Mouse (Mus musculus) ES-E14 (cell line): ENCODE results near the gene Gm28047. TPM values are rescaled to one million over a fixed set of nuclear protein-coding genes. Genes with fewer than 3 reads are reported as not detected.

ENCODE experiments used
- DNase-seq: peaks from one replicate; pipeline ENCODE4 v3.0.0-alpha.2; 2013; ENCODE audit warnings: low read depth, low spot score
- H3K27ac ChIP-seq: 2 replicates; pipeline ENCODE4 v1.5.1; 2012; ENCODE audit warnings: low read depth, mild to moderate bottlenecking, low read length, moderate library complexity, mixed read lengths; ENCODE audit not compliant: poor library complexity, insufficient read depth, severe bottlenecking
- H3K36me3 ChIP-seq: 2 replicates; pipeline ENCODE4 v1.6.1; 2012; ENCODE audit warnings: mild to moderate bottlenecking, low read length, moderate library complexity, mixed read lengths; ENCODE audit not compliant: control insufficient read depth, poor library complexity, insufficient read depth, severe bottlenecking
- H3K4me1 ChIP-seq, 2 experiments: fragments of 150-350 bp in 1 of 2; sonication (generic) in 1 of 2; 2 replicates each; pipeline ENCODE4 v1.6.1; 2012; ENCODE audit warnings: low read length in 2 of 2, mild to moderate bottlenecking in 1 of 2, mixed read lengths in 1 of 2; ENCODE audit not compliant: control insufficient read depth in 2 of 2, insufficient read depth in 2 of 2, poor library complexity in 1 of 2
- H3K4me3 ChIP-seq, 2 experiments: fragments of 150-350 bp in 1 of 2; sonication (generic) in 1 of 2; 2 replicates each; pipeline ENCODE4 v1.5.1; 2012; ENCODE audit warnings: low read length in 2 of 2, low read depth in 1 of 2, mild to moderate bottlenecking in 1 of 2, mixed read lengths in 1 of 2; ENCODE audit not compliant: insufficient read depth in 1 of 2, poor library complexity in 1 of 2, severe bottlenecking in 1 of 2
- H3K9ac ChIP-seq: 2 replicates; pipeline ENCODE4 v1.6.1; 2012; ENCODE audit warnings: low read depth, mild to moderate bottlenecking, low read length, mixed read lengths; ENCODE audit not compliant: poor library complexity, insufficient read depth, severe bottlenecking
- H3K9me3 ChIP-seq: fragments of 150-350 bp; sonication (generic); 2 replicates; pipeline ENCODE4 v1.6.1; 2012; ENCODE audit warnings: low read depth, mild to moderate bottlenecking, low read length; ENCODE audit not compliant: control insufficient read depth, insufficient read depth
- CHD2 ChIP-seq: IDR thresholded peaks from 2 replicates; pipeline ENCODE4 v1.6.1; 2014; ENCODE audit warnings: mild to moderate bottlenecking, low read depth, low read length, inconsistent platforms
- HCFC1 ChIP-seq: IDR thresholded peaks from 2 replicates; pipeline ENCODE4 v1.6.1; 2012; ENCODE audit warnings: low read length, inconsistent platforms, borderline replicate concordance; ENCODE audit not compliant: insufficient read depth
- MAFK ChIP-seq: IDR thresholded peaks from 2 replicates; pipeline ENCODE4 v1.6.1; 2014; ENCODE audit warnings: mild to moderate bottlenecking, low read depth, low read length, inconsistent platforms; ENCODE audit not compliant: insufficient read depth
- ZC3H11A ChIP-seq: IDR thresholded peaks from 2 replicates; pipeline ENCODE4 v1.6.1; 2012; ENCODE audit warnings: low read depth, mild to moderate bottlenecking, inconsistent platforms, low read length, borderline replicate concordance
- ZNF384 ChIP-seq: IDR thresholded peaks from 2 replicates; pipeline ENCODE4 v1.6.1; 2012; ENCODE audit warnings: low read depth, low read length, inconsistent platforms
- in situ Hi-C, 2 experiments: fragments of 600-800 bp; cut with MboI; formaldehyde crosslinking; loops; one replicate each; pipeline ENCODE4 v1.15.1; 2025; ENCODE audit warnings: low sequenced_read_pairs in 2 of 2, inconsistent platforms in 1 of 2; ENCODE audit not compliant: unreplicated experiment in 2 of 2
- total RNA-seq: library from RNA; depleted of rRNA; stranded (reverse); fragments of 300-350 nt; gene quantifications from 2 replicates; pipeline ENCODE4 v1.2.3, GENCODE M21; 2012; rRNA removed

Gm28047 gene
- total RNA-seq, 1 experiment: not detected

GRCm38 (mm10) chr15:102483136-102483535, 141.7 kb downstream of the Gm28047 start:
- DNase-seq: no peak
- H3K4me3 ChIP-seq: no peak overlapping the region
- TF ChIP-seq CHD2 (no peak), HCFC1 (no peak)
- H3K36me3 ChIP-seq: peaks cover 53% of the 10 kb centered on the region
- H3K9me3 ChIP-seq: no peaks in the 10 kb centered on the region
- in situ Hi-C loops: loop anchor here (10.0 to 25.0 kb wide), 3 partner anchors 178 to 398 kb away; no protein-coding TSS in a partner anchor
- no peak overlapping the region for H3K27ac ChIP-seq
- H3K9ac ChIP-seq: peak overlapping the region; percentile 38; the same call in 1 of the 2 replicates
- peaks cover 0 to 4% of the 10 kb centered on the region in 2 experiments; a peak in 1 of 4 replicates for H3K4me1 ChIP-seq

- TF ChIP-seq MAFK (no peak), CHD2 (no peak), HCFC1 (no peak), ZNF384 (no peak), ZC3H11A (no peak)
- Histone ChIP-seq H3K27ac (no peak overlapping the region), H3K4me3 (no peak overlapping the region), H3K4me1 (0 out of 4 replicates have a peak, but pooled peaks cover 0 to 4% of the 10 kb centered on the region in 2 experiments), H3K9ac (no peak overlapping the region), H3K9me3 (no peaks in the 10 kb centered on the region), H3K36me3 (peaks cover 34% of the 10 kb centered on the region)
- in situ Hi-C loops: no loop called here
- no peak for DNase-seq
These were observed 150.3 kb downstream of the Gm28047 start for GRCm38 (mm10) chr15:102474520-102474919.

Other genes with a start within 250 kb of the Gm28047 start
- gene Sp1, start 218.9 kb downstream of the Gm28047 start, total RNA-seq: 93.4 and 130 TPM in 2 replicates
- gene Amhr2, start 179.7 kb downstream of the Gm28047 start, total RNA-seq: 5.6 and 16.5 TPM in 2 replicates
- 13.2 and 26.3 TPM in 2 replicates for gene Prr13, start 166.0 kb downstream of the Gm28047 start, total RNA-seq
- 206 and 377 TPM in 2 replicates for gene Pcbp2, start 154.5 kb downstream of the Gm28047 start, total RNA-seq
- not detected in 2 replicates for gene Gm10337, start 121.3 kb downstream of the Gm28047 start, total RNA-seq
- 18.1 and 25.4 TPM in 2 replicates for gene Map3k12, start 108.0 kb downstream of the Gm28047 start, total RNA-seq
- 163 and 184 TPM in 2 replicates for gene Tarbp2, start 106.9 kb downstream of the Gm28047 start, total RNA-seq
- gene Npff, start 100.1 kb downstream of the Gm28047 start, total RNA-seq: 1.9 and 2.6 TPM in 2 replicates
- 9.0 and 12.4 TPM in 2 replicates for gene Atf7, start 397 bp upstream of the Gm28047 start, total RNA-seq
- gene Atp5g2, start 47.3 kb upstream of the Gm28047 start, total RNA-seq: 448 and 519 TPM in 2 replicates
- gene Calcoco1, start 97.1 kb upstream of the Gm28047 start, total RNA-seq: 24.6 and 25.0 TPM in 2 replicates